Mouse (Mus musculus) MEL (cell line): Measurements from ENCODE around the gene Acvr1b.

Source experiments
- CTCF ChIP-seq, 3 experiments: IDR thresholded peaks in 2 of 3; conservative IDR thresholded peaks in 1 of 3; 2 replicates each; pipeline ENCODE4 v1.5.1; 2011 to 2012; ENCODE audit warnings: low read length in 3 of 3, low read depth in 2 of 3, mild to moderate bottlenecking in 2 of 3, improper control_type of control experiment in 1 of 3, inconsistent platforms in 1 of 3, mixed read lengths in 1 of 3, moderate library complexity in 1 of 3; ENCODE audit not compliant: control insufficient read depth in 1 of 3, insufficient read depth in 1 of 3, poor library complexity in 1 of 3, severe bottlenecking in 1 of 3
- EP300 ChIP-seq, 2 experiments: IDR thresholded peaks; 2 replicates each; pipeline ENCODE4 v1.6.1; 2011; ENCODE audit warnings: improper control_type of control experiment in 2 of 2, low read length in 2 of 2, low read depth in 1 of 2, mild to moderate bottlenecking in 1 of 2
- GATA1 ChIP-seq: IDR thresholded peaks from 2 replicates; pipeline ENCODE4 v1.6.1; 2011; ENCODE audit warnings: low read depth, low read length, improper control_type of control experiment
- KAT2A ChIP-seq: conservative IDR thresholded peaks from 2 replicates; pipeline ENCODE4 v1.6.1; 2012; ENCODE audit warnings: low read depth, low read length, improper control_type of control experiment, inconsistent platforms
- MXI1 ChIP-seq: IDR thresholded peaks from 2 replicates; pipeline ENCODE4 v1.6.1; 2011; ENCODE audit warnings: mild to moderate bottlenecking, low read depth, low read length, improper control_type of control experiment
- POLR2A ChIP-seq, 2 experiments: IDR thresholded peaks; 2 replicates each; pipeline ENCODE4 v1.6.1; 2011 to 2012; ENCODE audit warnings: low read length in 2 of 2, mild to moderate bottlenecking in 2 of 2, control low read depth in 1 of 2, improper control_type of control experiment in 1 of 2, low read depth in 1 of 2, moderate library complexity in 1 of 2; ENCODE audit not compliant: control insufficient read depth in 1 of 2, insufficient read depth in 1 of 2, poor library complexity in 1 of 2
- TCF12 ChIP-seq: IDR thresholded peaks from 2 replicates; pipeline ENCODE4 v1.6.1; 2014; ENCODE audit warnings: low read depth, mild to moderate bottlenecking, inconsistent platforms, low read length, improper control_type of control experiment, moderate library complexity

DNA sequence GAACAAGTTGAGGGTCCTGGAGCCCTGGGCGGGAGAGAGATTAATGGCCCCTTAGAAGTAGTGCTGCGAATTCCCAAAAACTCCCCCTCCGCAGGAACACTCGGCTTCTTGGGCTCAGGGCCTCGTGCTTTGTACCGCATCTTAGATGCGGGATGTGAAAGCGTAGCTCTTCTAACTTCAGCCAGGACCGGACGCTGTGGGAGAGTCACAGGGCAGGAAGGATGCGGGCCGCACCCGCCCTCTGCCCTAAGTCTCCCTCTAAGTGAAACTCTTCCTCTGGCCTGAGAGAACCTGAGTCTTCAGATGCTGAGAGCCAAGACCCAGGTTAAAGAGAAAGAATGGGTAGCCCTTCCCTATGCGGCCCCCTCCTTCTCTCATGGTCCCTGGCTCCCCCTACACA, 51.1 kb downstream of the Acvr1b start:
- TF ChIP-seq POLR2A (IDR thresholded peaks at IDR 0.05; ENCODE audit: control insufficient read depth in 1 of 2, insufficient read depth in 1 of 2, low read depth in 1 of 2, low read length in 2 of 2, poor library complexity in 1 of 2): no peak
- TF ChIP-seq KAT2A: no peak
- TF ChIP-seq CTCF (IDR thresholded peaks at IDR 0.05 in 2 of 3, conservative IDR thresholded peaks at IDR 0.05 in 1 of 3; ENCODE audit: control insufficient read depth in 1 of 3, insufficient read depth in 1 of 3, low read depth in 2 of 3, low read length in 3 of 3, poor library complexity in 1 of 3, severe bottlenecking in 1 of 3): no peak
- no peak for TF ChIP-seq MXI1
- TF ChIP-seq GATA1: no peak
- TF ChIP-seq TCF12: no peak
- TF ChIP-seq EP300 (IDR thresholded peaks at IDR 0.05; ENCODE audit: low read depth in 1 of 2, low read length in 2 of 2): no peak
